Mouse (Mus musculus): ENCODE measurements around the gene C1qbp. TPM values are rescaled to one million over a fixed set of nuclear protein-coding genes. Genes with fewer than 3 reads are reported as not detected.

The C1qbp gene
- polyA plus RNA-seq, 1 experiment from 2014 or later = 170 TPM

- DNase-seq (no peak), ATAC-seq (ENCODE audit: low FRiP score, low TSS enrichment) (no peak)
- Histone ChIP-seq H3K9me3 (ENCODE audit: control insufficient read depth, low read length) (no peaks in the 10 kb centered on the region), H3K9ac (replicated peaks; ENCODE audit: low read length) (no peak overlapping the region), H3K4me2 (ENCODE audit: low read length) (no peak overlapping the region), H3K36me3 (ENCODE audit: control insufficient read depth, insufficient read depth, low read length) (peaks cover 50% of the 10 kb centered on the region), H3K4me1 (ENCODE audit: control insufficient read depth, insufficient read depth, low read length) (no peaks in the 10 kb centered on the region), H3K4me3 (replicated peaks; ENCODE audit: low read depth, low read length) (no peak overlapping the region), H3K27ac (replicated peaks; ENCODE audit: low read depth, low read length) (no peak overlapping the region), H3K27me3 (ENCODE audit: control insufficient read depth, insufficient read depth, low read length) (no peaks in the 10 kb centered on the region)
- WGBS = 85% methylated on average over 5 of the region's 5 CpGs
These were observed 51.4 kb downstream of the C1qbp start for GRCm38 (mm10) chr11:70931461-70931860.

Other genes with a start within 250 kb of the C1qbp start
- gene Zfp3, start 218.8 kb downstream of the C1qbp start, polyA plus RNA-seq (2014; fragmentation: Nextera tagmentation; extraction: Ambion mirVana) = 14.8 and 16.8 TPM in 2 replicates
- gene Scimp, start 170.4 kb downstream of the C1qbp start, polyA plus RNA-seq (2014; fragmentation: Nextera tagmentation; extraction: Ambion mirVana) = 0.39 TPM in 1 of 2 replicates, not detected in the other
- gene Rabep1, start 138.2 kb downstream of the C1qbp start, polyA plus RNA-seq (2014; fragmentation: Nextera tagmentation; extraction: Ambion mirVana) = 69.9 and 77.0 TPM in 2 replicates
- gene Nup88, start 13.1 kb downstream of the C1qbp start, polyA plus RNA-seq (2014; fragmentation: Nextera tagmentation; extraction: Ambion mirVana) = 116 and 140 TPM in 2 replicates
- 62.9 and 75.8 TPM in 2 replicates for gene Rpain, start 12.8 kb downstream of the C1qbp start, polyA plus RNA-seq (2014; fragmentation: Nextera tagmentation; extraction: Ambion mirVana)
- 12.4 and 17.1 TPM in 2 replicates for gene Dhx33, start 21.4 kb upstream of the C1qbp start, polyA plus RNA-seq (2014; fragmentation: Nextera tagmentation; extraction: Ambion mirVana)
- gene Mis12, start 36.6 kb upstream of the C1qbp start, polyA plus RNA-seq (2014; fragmentation: Nextera tagmentation; extraction: Ambion mirVana) = 20.9 and 29.7 TPM in 2 replicates
- 23.3 and 35.7 TPM in 2 replicates for gene Derl2, start 36.8 kb upstream of the C1qbp start, polyA plus RNA-seq (2014; fragmentation: Nextera tagmentation; extraction: Ambion mirVana)
- gene 6330403K07Rik, start 50.5 kb upstream of the C1qbp start, polyA plus RNA-seq (2014; fragmentation: Nextera tagmentation; extraction: Ambion mirVana) = 317 and 572 TPM in 2 replicates
- gene Nlrp1a, start 161.7 kb upstream of the C1qbp start, polyA plus RNA-seq (2014; fragmentation: Nextera tagmentation; extraction: Ambion mirVana) = not detected in 2 replicates
- not detected in 2 replicates for gene Nlrp1b, start 247.7 kb upstream of the C1qbp start, polyA plus RNA-seq (2014; fragmentation: Nextera tagmentation; extraction: Ambion mirVana)